Mouse (Mus musculus): ENCODE results near the gene Egfr.

- TF ChIP-seq CTCF (IDR thresholded peaks at IDR 0.05; ENCODE audit: borderline replicate concordance, insufficient read depth, low read length) (no peak), POLR2A (IDR thresholded peaks at IDR 0.05; ENCODE audit: low read depth, low read length) (no peak)
Measured at GRCm38 (mm10) chr11:16795012-16795411, 43.0 kb downstream of the Egfr start.
